Comparison of ENCODE assay signal across 25 mouse cellular contexts in genomic region chr4:141676462-141676979, GRCm38 (mm10). TPM values are rescaled to one million over a fixed set of nuclear protein-coding genes. Genes with fewer than 3 reads are reported as not detected.
"Had no signal": no experiment of that assay in that cellular context is flagged by ENCODE, and none has a peak within 500 bp of the region (broad histone marks: within the 10 kb centered on the region; RNA-seq: fewer than 3 reads in every experiment).

No protein-coding gene starts in this region.

- H3K36me3 ChIP-seq: limb, embryonic 10.5 days; lung, embryonic 15.5 days; midbrain, embryonic 13.5 days had no signal

- H3K27ac ChIP-seq: kidney, postnatal 0 days; layer of hippocampus, adult 2 months; limb, embryonic 10.5 days; limb, embryonic 13.5 days; liver, embryonic 12.5 days; lung, embryonic 15.5 days; midbrain, embryonic 10.5 days; midbrain, embryonic 13.5 days had no signal

- ATAC-seq: intestine, postnatal 0 days; liver, embryonic 12.5 days; midbrain, embryonic 13.5 days; midbrain, embryonic 16.5 days had no signal

- H3K27me3 ChIP-seq: limb, embryonic 13.5 days; liver, embryonic 12.5 days; lung, embryonic 15.5 days; midbrain, embryonic 13.5 days had no signal

- DNase-seq: kidney, adult 2 months; kidney, postnatal 25 days; layer of hippocampus, adult 9-11 months; lung, adult 18-20 months; lung, postnatal 10 days; lung, postnatal 36 days; thymus, adult 18-20 months; thymus, postnatal 36 days had no signal

- H3K4me1 ChIP-seq: midbrain, embryonic 10.5 days; midbrain, embryonic 13.5 days had no signal

- H3K9me3 ChIP-seq: limb, embryonic 10.5 days; limb, embryonic 13.5 days; liver, embryonic 12.5 days; lung, embryonic 15.5 days; midbrain, embryonic 10.5 days; midbrain, embryonic 13.5 days had no signal

- H3K9ac ChIP-seq: limb, embryonic 13.5 days; liver, embryonic 12.5 days; lung, embryonic 15.5 days; midbrain, embryonic 13.5 days had no signal

- H3K4me2 ChIP-seq: limb, embryonic 13.5 days; liver, embryonic 12.5 days; lung, embryonic 15.5 days; midbrain, embryonic 13.5 days had no signal

- H3K4me3 ChIP-seq: layer of hippocampus, adult 2 months; limb, embryonic 10.5 days; limb, embryonic 13.5 days; liver, embryonic 12.5 days; lung, embryonic 15.5 days; midbrain, embryonic 10.5 days; midbrain, embryonic 13.5 days had no signal

RNA-seq across cellular contexts. Expression of gene Rsc1a1, which starts 8.9 kb away (rescaled TPM):
- total RNA-seq: layer of hippocampus, adult 2 months; left cerebral cortex, adult 18-20 months; monocyte, adult 5-6 weeks had no signal
- polyA plus RNA-seq: intestine, postnatal 0 days; kidney, embryonic 14.5 days; kidney, postnatal 0 days; lung, embryonic 15.5 days; midbrain, embryonic 13.5 days; neural tube, embryonic 11.5 days; stomach, embryonic 16.5 days had no signal

RNA-seq across cellular contexts. Expression of gene Slc25a34, which starts 52.9 kb away (rescaled TPM):
- total RNA-seq: megakaryocyte, adult 5-6 weeks; monocyte, adult 5-6 weeks had no signal
- polyA plus RNA-seq: kidney, embryonic 14.5 days; limb, embryonic 13.5 days; liver, embryonic 12.5 days; neural tube, embryonic 11.5 days; neural tube, embryonic 14.5 days had no signal

RNA-seq across cellular contexts. Expression of gene Tmem82, which starts 58.1 kb away (rescaled TPM):
- total RNA-seq: monocyte, adult 5-6 weeks had no signal
